Mouse (Mus musculus) adrenal gland, adult 8-10 months (tissue): Measurements from ENCODE around the gene Akap13. TPM values are rescaled to one million over a fixed set of nuclear protein-coding genes. Genes with fewer than 3 reads are reported as not detected.
A peak's percentile ranks its signal among the peaks of the same experiment; 100 is the strongest.

Experiments used
- DNase-seq: peaks from one replicate; pipeline ENCODE4 v3.0.0; 2022
- total RNA-seq, 4 experiments: library from RNA; stranded (reverse); gene quantifications; 2 replicates each; pipeline ENCODE4 v1.2.4; 2022

Gene Akap13
- total RNA-seq, 4 experiments from 2014 or later, result 52.8 to 141 (median 95.6) TPM

DNA sequence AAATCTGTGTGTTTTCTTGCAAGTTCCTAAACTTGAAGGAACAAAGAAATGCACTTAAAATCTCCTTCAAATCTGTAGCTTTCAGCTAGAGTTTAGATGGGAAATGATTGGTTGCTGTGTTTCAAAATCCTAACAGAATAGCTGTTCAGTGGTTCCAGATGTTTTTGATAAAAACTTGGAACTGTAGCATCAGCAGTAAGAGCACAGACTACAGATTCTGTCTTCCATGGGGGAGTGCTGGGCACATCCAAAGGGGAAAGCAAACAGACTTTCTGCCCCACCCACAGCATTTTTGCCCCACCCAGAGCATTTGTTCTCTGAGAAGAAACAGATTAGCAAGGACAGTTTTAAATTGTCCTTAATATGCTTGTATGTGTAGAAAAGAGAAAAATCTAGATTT is 184.7 kb downstream of the Akap13 start:
- DNase-seq, result no peak

DNA sequence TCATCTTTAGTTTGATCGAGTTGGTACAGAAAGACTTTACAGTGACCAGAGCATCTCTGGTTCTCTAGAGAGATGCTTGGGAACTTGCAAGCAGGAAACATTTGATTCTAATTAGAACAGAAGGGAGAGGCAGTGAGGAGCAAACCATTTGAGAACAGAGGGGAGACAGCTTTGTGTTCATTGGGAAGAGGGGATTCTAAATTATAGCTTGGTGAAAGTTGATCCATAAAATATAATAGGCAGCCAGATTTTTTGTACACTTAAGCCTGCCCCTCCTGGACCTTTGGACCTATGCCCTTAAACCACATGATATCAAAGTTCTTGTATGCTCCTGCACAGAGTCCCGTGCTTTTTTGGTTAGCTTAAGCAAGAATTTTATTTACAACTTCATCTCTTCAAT is 185.3 kb downstream of the Akap13 start:
- no peak for DNase-seq

- DNase-seq, result no peak
Measured at GRCm38 (mm10) chr7:75641415-75642177, 186.3 kb downstream of the Akap13 start.

DNA sequence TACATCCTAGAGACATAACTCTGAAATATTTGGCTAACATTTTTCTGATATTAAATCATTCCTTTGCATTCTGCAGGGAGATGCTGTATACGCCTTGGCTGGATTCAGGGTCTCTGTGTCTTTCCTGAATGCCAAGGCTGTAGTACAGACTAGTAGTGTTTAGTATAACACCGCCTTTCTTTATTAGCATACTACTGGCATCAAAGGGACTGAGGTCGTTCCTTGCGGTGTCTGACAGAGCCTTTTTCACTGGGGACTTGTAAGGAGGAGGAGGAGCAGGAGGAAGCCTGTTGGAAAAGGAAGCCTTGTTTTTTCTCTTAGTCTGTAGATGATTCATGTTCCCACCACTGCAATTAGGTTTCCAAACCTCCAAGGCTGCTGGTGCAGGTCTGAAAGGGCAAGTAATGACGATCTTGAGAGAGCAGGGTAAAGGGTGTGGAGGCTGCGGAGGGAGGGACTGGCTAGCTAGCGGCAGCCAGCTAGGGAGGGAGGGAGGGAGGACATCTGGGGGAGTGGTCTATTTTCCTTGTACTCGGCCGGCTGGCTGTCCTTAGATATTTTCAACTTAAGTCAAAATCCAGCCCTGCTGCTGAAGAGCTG is 186.9 kb downstream of the Akap13 start:
- DNase-seq, result peak; percentile 81

- no peak for DNase-seq
Measured at GRCm38 (mm10) chr7:75642846-75643563, 187.7 kb downstream of the Akap13 start.

DNA sequence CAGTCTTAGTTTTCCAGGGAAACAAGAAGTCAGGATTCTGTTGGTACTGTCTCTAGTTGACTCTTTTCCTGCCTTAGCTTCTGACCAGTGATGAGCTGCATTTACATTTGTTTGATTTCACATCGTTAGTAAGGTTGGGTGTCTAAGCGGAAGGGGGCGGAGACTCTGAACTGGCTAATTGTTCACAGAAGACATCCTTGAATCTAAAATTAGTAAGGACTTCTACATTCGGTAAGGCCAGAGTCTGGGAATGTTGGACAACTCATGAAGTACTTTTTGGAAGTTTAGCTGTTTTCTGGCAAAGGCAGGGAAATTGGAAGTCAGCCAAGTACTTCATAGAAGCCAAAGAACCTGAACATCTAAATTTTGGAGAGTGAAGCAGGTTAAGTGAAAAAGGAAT is 188.7 kb downstream of the Akap13 start:
- DNase-seq, result no peak

- no peak for DNase-seq
Measured at GRCm38 (mm10) chr7:75644585-75644984, 189.3 kb downstream of the Akap13 start.

DNA sequence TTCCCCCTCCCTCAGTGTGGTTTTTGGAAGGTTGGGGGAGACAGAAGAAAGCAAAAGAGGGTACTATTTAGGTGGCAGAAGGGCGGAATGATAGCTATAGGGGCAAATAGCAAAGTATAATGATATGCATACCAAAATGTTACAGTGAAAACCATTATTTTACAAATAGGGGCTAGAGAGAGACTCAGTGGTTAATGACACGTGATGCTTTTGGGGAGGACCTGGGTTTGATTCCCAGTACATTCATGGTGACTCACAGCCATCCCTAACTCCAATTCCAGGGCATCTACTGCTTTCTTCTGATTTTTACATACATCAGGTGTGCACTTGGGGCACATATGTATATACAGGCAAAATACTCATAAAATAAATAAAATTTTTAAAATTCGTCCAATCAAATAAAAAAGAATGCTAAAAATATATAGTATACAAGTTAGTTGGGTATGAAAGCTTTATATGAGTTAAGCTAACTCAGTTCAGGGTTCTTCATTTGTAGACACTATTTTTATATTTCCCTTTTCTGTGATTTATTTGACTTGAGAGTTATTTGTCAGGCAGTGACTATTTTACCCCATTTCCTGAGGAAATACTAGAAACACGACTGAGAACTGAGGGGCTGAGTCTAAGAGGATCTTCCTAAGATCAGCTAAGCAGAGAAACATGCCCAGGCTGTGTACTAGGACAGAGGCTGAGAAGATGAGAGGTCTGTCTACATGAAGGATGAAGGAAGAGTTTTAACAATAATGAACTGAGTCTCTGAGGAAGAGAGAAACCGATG is 190.0 kb downstream of the Akap13 start:
- no peak for DNase-seq

GRCm38 (mm10) chr7:75648051-75648450 is 192.7 kb downstream of the Akap13 start:
- DNase-seq, result no peak

GRCm38 (mm10) chr7:75648961-75649360 is 193.6 kb downstream of the Akap13 start:
- no peak for DNase-seq

DNA sequence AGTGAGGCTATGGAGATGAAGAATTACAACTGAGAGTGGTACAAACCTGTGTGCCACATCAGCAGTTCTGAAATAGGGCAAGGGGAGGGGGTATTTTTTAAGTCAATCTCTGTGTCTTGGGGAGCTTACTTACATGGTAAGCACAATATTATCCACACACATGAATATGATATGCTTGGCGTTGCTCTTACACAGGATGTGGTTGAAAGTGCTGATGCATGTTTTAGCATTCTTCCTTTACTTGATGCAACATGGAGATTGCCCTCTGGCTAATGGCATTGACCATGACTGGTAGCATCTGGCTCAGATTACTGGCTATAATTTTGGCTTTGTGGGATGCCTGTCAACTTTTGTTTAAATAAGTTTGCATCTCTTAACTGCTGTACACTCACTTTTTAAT is 194.6 kb downstream of the Akap13 start:
- no peak for DNase-seq

DNA sequence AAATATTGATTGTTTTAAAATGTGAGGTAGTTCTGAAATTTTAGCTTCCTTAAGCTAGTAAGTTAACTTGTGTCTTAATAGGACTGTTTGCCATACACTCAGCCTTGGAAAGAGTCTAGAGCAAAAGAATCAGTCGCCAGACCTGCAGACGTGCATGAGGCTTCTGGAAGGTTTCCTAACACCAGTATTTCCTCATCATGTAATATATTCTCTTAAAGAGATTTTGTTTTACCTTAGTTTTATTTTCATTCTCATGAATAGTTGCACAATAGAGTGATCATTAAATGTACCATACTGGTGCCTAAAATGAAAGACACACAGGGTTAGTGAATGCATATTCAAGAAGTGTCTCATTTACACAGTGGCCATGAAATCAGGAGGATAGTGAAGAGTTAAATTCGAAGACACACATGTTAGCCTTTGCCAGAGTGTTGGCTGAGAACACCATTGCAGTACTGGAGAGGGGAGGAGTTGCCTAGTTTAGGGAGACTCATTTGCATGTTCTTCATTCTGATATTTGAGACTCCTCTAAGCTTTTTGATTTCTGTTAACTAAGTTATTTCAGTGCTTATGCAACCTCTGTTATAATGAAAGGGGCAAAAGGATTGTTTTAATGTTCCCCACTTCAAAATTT is 198.5 kb downstream of the Akap13 start:
- DNase-seq, result no peak

- DNase-seq, result no peak
Measured at GRCm38 (mm10) chr7:75655180-75656074, 200.1 kb downstream of the Akap13 start.

GRCm38 (mm10) chr7:75656297-75656852 is 201.0 kb downstream of the Akap13 start:
- no peak for DNase-seq

DNA sequence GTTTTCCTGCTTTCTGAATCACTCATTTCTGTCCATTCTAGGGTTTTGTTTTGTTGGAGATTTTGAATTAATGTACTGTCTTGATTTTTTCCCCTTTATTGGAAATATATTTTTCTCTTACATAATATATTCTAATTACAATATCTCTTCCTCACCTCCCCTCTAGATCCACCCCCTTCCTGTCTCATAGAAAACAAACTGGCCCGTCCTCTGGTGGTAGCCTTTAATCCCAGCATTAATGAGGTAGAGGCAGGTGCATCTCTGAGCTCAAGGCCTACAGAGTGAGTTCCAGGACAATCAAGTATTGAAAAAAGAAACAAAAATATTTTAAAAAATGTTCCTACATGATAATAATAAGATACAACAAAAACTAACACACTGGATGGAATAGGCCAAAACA is 201.6 kb downstream of the Akap13 start:
- DNase-seq, result no peak

GRCm38 (mm10) chr7:75664455-75664854 is 209.1 kb downstream of the Akap13 start:
- DNase-seq, result no peak

DNA sequence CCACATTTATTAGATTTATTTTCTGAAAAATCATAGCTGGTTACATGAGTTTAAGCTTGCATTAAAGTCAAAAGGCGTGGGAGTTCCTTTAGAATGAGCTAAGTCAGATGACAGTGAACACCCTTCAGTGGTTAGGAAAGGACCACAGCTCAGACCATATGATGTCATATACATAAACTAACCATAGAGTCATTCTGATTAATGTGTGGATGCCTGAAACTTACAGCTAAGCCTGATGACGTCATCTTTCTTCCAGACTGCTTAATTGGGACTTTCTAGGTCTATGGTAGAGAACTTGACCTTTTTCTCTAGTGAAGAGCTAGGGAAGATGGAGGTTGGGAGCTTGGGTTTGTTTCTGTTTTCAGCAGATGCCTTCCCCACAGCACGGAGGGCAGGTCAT is 211.6 kb downstream of the Akap13 start:
- no peak for DNase-seq

GRCm38 (mm10) chr7:75667531-75667930 is 212.2 kb downstream of the Akap13 start:
- peak; percentile 52 for DNase-seq

- no peak for DNase-seq
Measured at GRCm38 (mm10) chr7:75668396-75668795, 213.1 kb downstream of the Akap13 start.

DNA sequence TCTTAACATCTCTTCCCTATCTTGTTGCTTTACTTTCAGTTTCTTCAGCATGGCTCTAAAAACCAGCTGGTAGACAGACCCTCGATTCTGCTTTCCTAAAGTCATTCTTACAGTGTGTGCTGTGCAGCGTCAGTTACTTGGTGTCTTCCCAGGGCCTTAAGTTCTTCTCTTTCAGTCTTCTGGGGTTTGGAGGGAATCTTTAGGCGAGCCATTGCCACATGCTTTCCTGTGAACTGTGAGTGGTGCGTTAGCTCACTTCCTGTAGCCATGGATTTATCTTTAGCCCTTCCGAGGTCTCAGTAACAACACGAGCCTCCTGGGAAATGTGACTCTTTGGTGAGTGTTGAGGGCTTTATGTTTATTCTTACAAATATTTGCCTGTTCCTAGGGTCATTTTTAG is 214.1 kb downstream of the Akap13 start:
- DNase-seq, result no peak

GRCm38 (mm10) chr7:75679631-75680030 is 224.3 kb downstream of the Akap13 start:
- no peak for DNase-seq
